Mouse (Mus musculus) megakaryocyte progenitor cell, adult 5-6 weeks (primary cell): ENCODE measurements around the gene Rpl38. TPM values are rescaled to one million over a fixed set of nuclear protein-coding genes. Genes with fewer than 3 reads are reported as not detected.

Source experiments
- ATAC-seq: replicated peaks from 2 replicates; pipeline ENCODE4 v1.8.0; 2016; ENCODE audit warnings: mild to moderate bottlenecking, moderate TSS enrichment, inconsistent platforms; ENCODE audit not compliant: poor library complexity
- total RNA-seq, 2 experiments: library from RNA; stranded (forward) in 1 of 2; stranded (reverse) in 1 of 2; fragments of 157-497, 149-512 nt in 1 of 2; fragments of 200-1000 nt in 1 of 2; gene quantifications; 2 replicates each; pipeline versions ENCODE4 v1.2.3 to v1.2.4; 2015 to 2017

Rpl38 gene
- total RNA-seq, 2 experiments from 2014 or later: 1,176 to 5,175 TPM

GRCm38 (mm10) chr11:114676896-114677530 is 8.7 kb downstream of the Rpl38 start:
- no peak for ATAC-seq

- ATAC-seq: no peak
Observed at GRCm38 (mm10) chr11:114679582-114679981, 11.3 kb downstream of the Rpl38 start.

- ATAC-seq: no peak
Observed at GRCm38 (mm10) chr11:114680291-114680690, 12.0 kb downstream of the Rpl38 start.

GRCm38 (mm10) chr11:114681054-114681453 is 12.7 kb downstream of the Rpl38 start:
- ATAC-seq: no peak

- ATAC-seq: no peak
Observed at GRCm38 (mm10) chr11:114682321-114682900, 14.1 kb downstream of the Rpl38 start.

GRCm38 (mm10) chr11:114683029-114683721 is 14.9 kb downstream of the Rpl38 start:
- ATAC-seq: no peak

GRCm38 (mm10) chr11:114683722-114684621 is 15.6 kb downstream of the Rpl38 start:
- peak; percentile 56 for ATAC-seq

GRCm38 (mm10) chr11:114684627-114685373 is 16.5 kb downstream of the Rpl38 start:
- no peak; the same call in 1 of the 2 replicates for ATAC-seq

GRCm38 (mm10) chr11:114685526-114686040 is 17.3 kb downstream of the Rpl38 start:
- ATAC-seq: no peak

GRCm38 (mm10) chr11:114686221-114686959 is 18.1 kb downstream of the Rpl38 start:
- ATAC-seq: no peak

GRCm38 (mm10) chr11:114687574-114688188 is 19.4 kb downstream of the Rpl38 start:
- no peak for ATAC-seq

GRCm38 (mm10) chr11:114688729-114689128 is 20.4 kb downstream of the Rpl38 start:
- no peak for ATAC-seq

GRCm38 (mm10) chr11:114690192-114690591 is 21.9 kb downstream of the Rpl38 start:
- ATAC-seq: no peak

GRCm38 (mm10) chr11:114691454-114692182 is 23.3 kb downstream of the Rpl38 start:
- ATAC-seq: no peak

- no peak for ATAC-seq
Observed at GRCm38 (mm10) chr11:114692601-114693000, 24.3 kb downstream of the Rpl38 start.

- no peak for ATAC-seq
Observed at GRCm38 (mm10) chr11:114693456-114693855, 25.1 kb downstream of the Rpl38 start.

GRCm38 (mm10) chr11:114694451-114694850 is 26.1 kb downstream of the Rpl38 start:
- no peak for ATAC-seq

GRCm38 (mm10) chr11:114698496-114698895 is 30.2 kb downstream of the Rpl38 start:
- ATAC-seq: no peak
